Mouse (Mus musculus) kidney, adult 9 months (tissue): Measurements from ENCODE around the gene Dda1.

Experiments used
- DNase-seq: peaks from one replicate; pipeline ENCODE4 v3.0.0; 2022

The Dda1 gene

GRCm38 (mm10) chr8:71470146-71470912, 1.3 kb downstream of the Dda1 start:
- peak; percentile 12 for DNase-seq

GRCm38 (mm10) chr8:71470913-71471255, 1.9 kb downstream of the Dda1 start:
- DNase-seq, result peak; percentile 5

GRCm38 (mm10) chr8:71471861-71472260, 2.9 kb downstream of the Dda1 start:
- no peak for DNase-seq

- DNase-seq, result no peak
Measured at GRCm38 (mm10) chr8:71472601-71473386, 3.8 kb downstream of the Dda1 start.

GRCm38 (mm10) chr8:71474344-71474743, 5.3 kb downstream of the Dda1 start:
- no peak for DNase-seq

GRCm38 (mm10) chr8:71474785-71475701, 6.0 kb downstream of the Dda1 start:
- DNase-seq, result no peak

GRCm38 (mm10) chr8:71475702-71476075, 6.7 kb downstream of the Dda1 start:
- no peak for DNase-seq

- DNase-seq, result peak; percentile 79
Measured at GRCm38 (mm10) chr8:71476099-71476940, 7.3 kb downstream of the Dda1 start.

- no peak for DNase-seq
Measured at GRCm38 (mm10) chr8:71477196-71477845, 8.3 kb downstream of the Dda1 start.

- no peak for DNase-seq
Measured at GRCm38 (mm10) chr8:71478943-71479342, 9.9 kb downstream of the Dda1 start.

GRCm38 (mm10) chr8:71483932-71484331, 14.9 kb downstream of the Dda1 start:
- peak; percentile 53 for DNase-seq

GRCm38 (mm10) chr8:71484736-71485135, 15.7 kb downstream of the Dda1 start:
- no peak for DNase-seq

- peak; percentile 85 for DNase-seq
Measured at GRCm38 (mm10) chr8:71485142-71486135, 16.4 kb downstream of the Dda1 start, which contains the start of gene Ano8. Gene Ano8, minus strand, starts transcription at chr8:71485963.

GRCm38 (mm10) chr8:71486136-71486529, 17.1 kb downstream of the Dda1 start:
- no peak for DNase-seq

- peak; percentile 88 for DNase-seq
Measured at GRCm38 (mm10) chr8:71487691-71488445, 18.9 kb downstream of the Dda1 start, which contains the start of gene Gtpbp3. Gene Gtpbp3, plus strand, starts transcription at chr8:71488103.

GRCm38 (mm10) chr8:71488454-71488853, 19.5 kb downstream of the Dda1 start:
- DNase-seq, result peak; percentile 93

- peak; percentile 89 for DNase-seq
Measured at GRCm38 (mm10) chr8:71495039-71495438, 26.0 kb downstream of the Dda1 start.

GRCm38 (mm10) chr8:71495811-71496210, 26.8 kb downstream of the Dda1 start:
- no peak for DNase-seq

- DNase-seq, result peak; percentile 92
Measured at GRCm38 (mm10) chr8:71496481-71496880, 27.5 kb downstream of the Dda1 start.
